8 mouse cellular contexts compared by ENCODE assay signal in genomic region chr1:87142456-87142855, GRCm38 (mm10). TPM values are rescaled to one million over a fixed set of nuclear protein-coding genes. Genes with fewer than 3 reads are reported as not detected.
DNase-seq lines count a peak whose midpoint lies in the region; ATAC-seq lines count a peak whose summit lies in the region.
"Had no signal": no experiment of that assay in that cellular context is flagged by ENCODE, and none has a peak within 500 bp of the region (broad histone marks: within the 10 kb centered on the region; RNA-seq: fewer than 3 reads in every experiment).

No protein-coding gene starts in this region.

- peak; percentile 41 for DNase-seq in neural tube, embryonic 11.5 days (ENCODE audit: low spot score)
- DNase-seq in neural tube, embryonic 10.5 days (ENCODE audit: extremely low spot score, low spot score): no peak
- DNase-seq in brain, adult 2 months (ENCODE audit: low read depth, low spot score): peak; percentile 56
- DNase-seq in thymus, postnatal 0 days (ENCODE audit: low spot score): no peak
- no peak for DNase-seq in ovary, postnatal 10 days (ENCODE audit: low spot score)
- DNase-seq in urinary bladder, postnatal 4 days (ENCODE audit: low spot score in 2 of 2): no peak

- no peak overlapping the region for H3K27ac ChIP-seq in neural tube, embryonic 11.5 days (ENCODE audit: low read depth, low read length)
- H3K27ac ChIP-seq in intestine, embryonic 16.5 days (ENCODE audit: low read length): no peak overlapping the region

- no peaks in the 10 kb centered on the region for H3K27me3 ChIP-seq in neural tube, embryonic 11.5 days (ENCODE audit: control insufficient read depth, insufficient read depth, low read length)
- H3K27me3 ChIP-seq in intestine, embryonic 16.5 days (replicated peaks; ENCODE audit: control insufficient read depth, insufficient read depth, low read length): no peaks in the 10 kb centered on the region

- no peaks in the 10 kb centered on the region for H3K36me3 ChIP-seq in neural tube, embryonic 11.5 days (ENCODE audit: control insufficient read depth, insufficient read depth, low read length)
- H3K36me3 ChIP-seq in intestine, embryonic 16.5 days (ENCODE audit: control insufficient read depth, insufficient read depth, low read length): no peaks in the 10 kb centered on the region

- no peak overlapping the region for H3K4me3 ChIP-seq in neural tube, embryonic 11.5 days (ENCODE audit: low read depth, low read length)
- no peak overlapping the region for H3K4me3 ChIP-seq in intestine, embryonic 16.5 days (ENCODE audit: low read length)

- H3K4me1 ChIP-seq in neural tube, embryonic 11.5 days (ENCODE audit: control insufficient read depth, insufficient read depth, low read length): no peaks in the 10 kb centered on the region
- H3K4me1 ChIP-seq in intestine, embryonic 16.5 days (ENCODE audit: control insufficient read depth, insufficient read depth, low read length): peaks cover 3% of the 10 kb centered on the region; the same call in 1 of the 2 replicates

- no peak overlapping the region for H3K4me2 ChIP-seq in neural tube, embryonic 11.5 days (ENCODE audit: low read depth)
- no peak overlapping the region for H3K4me2 ChIP-seq in intestine, embryonic 16.5 days (ENCODE audit: low read depth, low read length)

- ATAC-seq in neural tube, embryonic 11.5 days (ENCODE audit: insufficient read depth, low FRiP score, low TSS enrichment): 0 out of 2 replicates have a peak, but pooled peaks have one; percentile 31
- 0 out of 2 replicates have a peak, but pooled peaks have one; percentile 28 for ATAC-seq in intestine, embryonic 16.5 days

- 73% methylated on average over 9 of the region's 9 CpGs for WGBS in neural tube, embryonic 11.5 days
- WGBS in intestine, embryonic 16.5 days: 56% methylated on average over 9 of the region's 9 CpGs

- no peak overlapping the region for H3K9ac ChIP-seq in neural tube, embryonic 11.5 days (ENCODE audit: low read length)
- no peak overlapping the region for H3K9ac ChIP-seq in intestine, embryonic 16.5 days (ENCODE audit: low read depth, low read length)

- no peaks in the 10 kb centered on the region for H3K9me3 ChIP-seq in neural tube, embryonic 11.5 days (ENCODE audit: control insufficient read depth, low read length)
- H3K9me3 ChIP-seq in intestine, embryonic 16.5 days (ENCODE audit: control insufficient read depth, low read length): no peaks in the 10 kb centered on the region

RNA-seq across cellular contexts. Expression of gene Ecel1, which starts 13.9 kb away (rescaled TPM):
- 28.3 and 36.8 TPM in 2 replicates for polyA plus RNA-seq in neural tube, embryonic 11.5 days (2014; fragmentation: Nextera tagmentation; extraction: Ambion mirVana)
- 0.95 and 1.1 TPM in 2 replicates for polyA plus RNA-seq in intestine, embryonic 16.5 days (2015; fragmentation: Nextera tagmentation; extraction: Ambion mirVana)
- 0.32 and 0.55 TPM in 2 replicates for polyA plus RNA-seq in thymus, postnatal 0 days (2015; fragmentation: Nextera tagmentation; extraction: Ambion mirVana)

RNA-seq across cellular contexts. Expression of gene Akp3, which starts 17.7 kb away (rescaled TPM):
- not detected in 2 replicates for polyA plus RNA-seq in neural tube, embryonic 11.5 days (2014; fragmentation: Nextera tagmentation; extraction: Ambion mirVana)
- polyA plus RNA-seq in intestine, embryonic 16.5 days (2015; fragmentation: Nextera tagmentation; extraction: Ambion mirVana): 0.10 TPM in 1 of 2 replicates, not detected in the other
- polyA plus RNA-seq in thymus, postnatal 0 days (2015; fragmentation: Nextera tagmentation; extraction: Ambion mirVana): 0.26 and 0.60 TPM in 2 replicates
- polyA plus RNA-seq: spleen, adult 2 months had no signal

RNA-seq across cellular contexts. Expression of gene Prss56, which starts 40.7 kb away (rescaled TPM):
- 0.46 and 0.88 TPM in 2 replicates for polyA plus RNA-seq in neural tube, embryonic 11.5 days (2014; fragmentation: Nextera tagmentation; extraction: Ambion mirVana)
- polyA plus RNA-seq in intestine, embryonic 16.5 days (2015; fragmentation: Nextera tagmentation; extraction: Ambion mirVana): not detected in 2 replicates
- polyA plus RNA-seq in thymus, postnatal 0 days (2015; fragmentation: Nextera tagmentation; extraction: Ambion mirVana): 0.10 and 0.36 TPM in 2 replicates
- polyA plus RNA-seq: spleen, adult 2 months had no signal

RNA-seq across cellular contexts. Expression of gene Alpi, which starts 41.0 kb away (rescaled TPM):
- polyA plus RNA-seq in neural tube, embryonic 11.5 days (2014; fragmentation: Nextera tagmentation; extraction: Ambion mirVana): not detected in 2 replicates
- 256 and 345 TPM in 2 replicates for polyA plus RNA-seq in intestine, embryonic 16.5 days (2015; fragmentation: Nextera tagmentation; extraction: Ambion mirVana)
- 0.22 and 0.28 TPM in 2 replicates for polyA plus RNA-seq in thymus, postnatal 0 days (2015; fragmentation: Nextera tagmentation; extraction: Ambion mirVana)
- polyA plus RNA-seq: spleen, adult 2 months had no signal

RNA-seq across cellular contexts. Expression of gene Chrnd, which starts 48.0 kb away (rescaled TPM):
- 0.40 and 0.45 TPM in 2 replicates for polyA plus RNA-seq in neural tube, embryonic 11.5 days (2014; fragmentation: Nextera tagmentation; extraction: Ambion mirVana)
- polyA plus RNA-seq in intestine, embryonic 16.5 days (2015; fragmentation: Nextera tagmentation; extraction: Ambion mirVana): 0.05 TPM in 1 of 2 replicates, not detected in the other
- 0.14 and 0.24 TPM in 2 replicates for polyA plus RNA-seq in thymus, postnatal 0 days (2015; fragmentation: Nextera tagmentation; extraction: Ambion mirVana)
- polyA plus RNA-seq: spleen, adult 2 months had no signal

Comparison
In these comparisons a context has a peak if more than half of its experiments do, and no peak if none do; other contexts are left out.
1. DNase-seq: peak in neural tube, embryonic 11.5 days (single experiment) and brain, adult 2 months (single experiment); none in neural tube, embryonic 10.5 days (single experiment), thymus, postnatal 0 days (single experiment), ovary, postnatal 10 days (single experiment) and urinary bladder, postnatal 4 days (0 of 2).
2. RNA of gene Ecel1, which starts 13.9 kb away (polyA plus RNA-seq): 28.3 to 36.8 TPM in neural tube, embryonic 11.5 days; 0.95 to 1.1 TPM in intestine, embryonic 16.5 days and 0.32 to 0.55 TPM in thymus, postnatal 0 days; every median in the first group is over 10 times any median in the second.